ENCODE assay signal across 15 mouse cellular contexts in the genomic region with DNA sequence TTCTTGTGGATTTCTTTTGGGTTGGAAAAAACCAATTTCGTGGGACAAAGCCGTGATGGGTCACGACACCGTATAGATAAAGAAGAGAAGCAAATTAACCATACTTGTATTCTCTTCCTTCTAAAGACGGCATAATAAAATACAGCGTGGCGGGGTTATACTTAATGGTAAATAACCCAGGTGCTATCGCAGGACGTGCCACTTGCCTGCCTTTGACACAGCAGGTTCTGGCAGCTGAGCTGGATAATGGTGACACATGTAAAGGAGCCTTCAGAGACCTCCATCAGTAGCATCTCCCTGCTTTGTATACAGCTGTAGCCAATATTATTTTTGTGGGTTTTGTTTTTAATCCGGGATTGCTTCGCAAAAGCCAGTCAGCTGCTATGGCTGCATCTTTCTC. TPM values are rescaled to one million over a fixed set of nuclear protein-coding genes. Genes with fewer than 3 reads are reported as not detected.
DNase-seq lines count a peak whose midpoint lies in the region; ATAC-seq and TF ChIP-seq lines count a peak whose summit lies in the region.
"Had no signal": no experiment of that assay in that cellular context is flagged by ENCODE, and none has a peak within 500 bp of the region (broad histone marks: within the 10 kb centered on the region; RNA-seq: fewer than 3 reads in every experiment).

No protein-coding gene starts in this region.

- H3K4me3 ChIP-seq in forebrain, embryonic 12.5 days (replicated peaks), result no peak overlapping the region; the same call in 1 of the 2 replicates
- peak overlapping the region; percentile 15 for H3K4me3 ChIP-seq in hindbrain, embryonic 15.5 days
- no peak overlapping the region for H3K4me3 ChIP-seq in neural tube, embryonic 12.5 days
- H3K4me3 ChIP-seq: liver, embryonic 15.5 days had no signal

- peak; percentile 73 for ATAC-seq in forebrain, embryonic 12.5 days (ENCODE audit: low FRiP score)
- peak; percentile 32; the same call in 1 of the 2 replicates for ATAC-seq in hindbrain, embryonic 15.5 days (ENCODE audit: low FRiP score, low read depth)
- ATAC-seq in neural tube, embryonic 12.5 days (ENCODE audit: low FRiP score, low read depth), result peak; percentile 85
- ATAC-seq: Patski had no signal

- no peaks in the 10 kb centered on the region for H3K9me3 ChIP-seq in forebrain, embryonic 12.5 days
- H3K9me3 ChIP-seq in hindbrain, embryonic 15.5 days, result no peaks in the 10 kb centered on the region
- H3K9me3 ChIP-seq in neural tube, embryonic 12.5 days, result no peaks in the 10 kb centered on the region
- H3K9me3 ChIP-seq: liver, embryonic 15.5 days had no signal

- peak overlapping the region; percentile 85 for H3K27ac ChIP-seq in forebrain, embryonic 12.5 days
- peak overlapping the region; percentile 72 for H3K27ac ChIP-seq in hindbrain, embryonic 15.5 days (replicated peaks)
- no peak overlapping the region for H3K27ac ChIP-seq in neural tube, embryonic 12.5 days
- H3K27ac ChIP-seq: liver, embryonic 15.5 days had no signal

- H3K27me3 ChIP-seq in forebrain, embryonic 12.5 days, result peaks cover 53% of the 10 kb centered on the region
- H3K27me3 ChIP-seq in hindbrain, embryonic 15.5 days, result no peaks in the 10 kb centered on the region
- H3K27me3 ChIP-seq in neural tube, embryonic 12.5 days (replicated peaks), result no peaks in the 10 kb centered on the region
- H3K27me3 ChIP-seq: CH12.LX; liver, embryonic 15.5 days; Patski had no signal

- intact Hi-C loops in heart, postnatal 10 days (cut with DNase I), result no loop called here

- DNase-seq in brain, embryonic 14.5 days (ENCODE audit: low read depth), result peak; percentile 88
- DNase-seq in testis, postnatal 14 days (ENCODE audit: low spot score), result no peak
- DNase-seq in heart, postnatal 10 days, result no peak
- no peak for DNase-seq in lung, postnatal 4 days
- DNase-seq: adrenal gland, adult 2 months; cerebellum, postnatal 36 days; heart, adult 11 months; kidney, adult 11 months; kidney, postnatal 4 days had no signal

- peaks cover 45% of the 10 kb centered on the region for H3K4me1 ChIP-seq in forebrain, embryonic 12.5 days
- peaks cover 22% of the 10 kb centered on the region for H3K4me1 ChIP-seq in hindbrain, embryonic 15.5 days (replicated peaks)
- peaks cover 7% of the 10 kb centered on the region for H3K4me1 ChIP-seq in neural tube, embryonic 12.5 days
- H3K4me1 ChIP-seq: liver, embryonic 15.5 days had no signal

- H3K9ac ChIP-seq in forebrain, embryonic 12.5 days, result no peak overlapping the region
- no peak overlapping the region for H3K9ac ChIP-seq in hindbrain, embryonic 15.5 days
- no peak overlapping the region for H3K9ac ChIP-seq in neural tube, embryonic 12.5 days
- H3K9ac ChIP-seq: liver, embryonic 15.5 days had no signal

- H3K4me2 ChIP-seq in forebrain, embryonic 12.5 days, result peak overlapping the region; percentile 4
- peak overlapping the region; percentile 53 for H3K4me2 ChIP-seq in hindbrain, embryonic 15.5 days
- H3K4me2 ChIP-seq in neural tube, embryonic 12.5 days (replicated peaks), result peak overlapping the region; percentile 37
- H3K4me2 ChIP-seq: liver, embryonic 15.5 days had no signal

- no peak for TF ChIP-seq CTCF in brain, embryonic 14.5 days (IDR thresholded peaks at IDR 0.05; ENCODE audit: borderline replicate concordance, extremely low read depth, insufficient read depth, insufficient read length)

- no peaks in the 10 kb centered on the region for H3K36me3 ChIP-seq in forebrain, embryonic 12.5 days (replicated peaks)
- H3K36me3 ChIP-seq in hindbrain, embryonic 15.5 days, result no peaks in the 10 kb centered on the region
- no peaks in the 10 kb centered on the region for H3K36me3 ChIP-seq in neural tube, embryonic 12.5 days
- H3K36me3 ChIP-seq: liver, embryonic 15.5 days had no signal

- TF ChIP-seq POLR2A in brain, embryonic 14.5 days (IDR thresholded peaks at IDR 0.05; ENCODE audit: borderline replicate concordance, extremely low read depth, insufficient read depth, insufficient read length, poor library complexity, severe bottlenecking), result no peak

- 24% methylated on average over 11 of the region's 11 CpGs for WGBS in forebrain, embryonic 12.5 days
- WGBS in hindbrain, embryonic 15.5 days, result 26% methylated on average over 11 of the region's 11 CpGs
- 41% methylated on average over 11 of the region's 11 CpGs for WGBS in neural tube, embryonic 12.5 days

RNA-seq across cellular contexts. Expression of a gene that starts 48.7 kb away (rescaled TPM):
- 48.7 and 107 TPM in 2 replicates for polyA plus RNA-seq in brain, embryonic 14.5 days (2012; rRNA removed)
- 228 and 252 TPM in 2 replicates for polyA plus RNA-seq in forebrain, embryonic 12.5 days (2016; fragmentation: Nextera tagmentation; extraction: Ambion mirVana)
- polyA plus RNA-seq in hindbrain, embryonic 15.5 days (2015; fragmentation: Nextera tagmentation; extraction: Ambion mirVana), result 22.5 and 24.3 TPM in 2 replicates
- polyA plus RNA-seq in neural tube, embryonic 12.5 days (2016; fragmentation: Nextera tagmentation; extraction: Ambion mirVana), result 102 and 109 TPM in 2 replicates
- 10 to 100 TPM in 1 of 2 experiments, 1 to 10 TPM in 1; 6.7 to 10.6 TPM for total RNA-seq in heart, postnatal 10 days (2021)

Comparison
In these comparisons a context has a peak if more than half of its experiments do, and no peak if none do; other contexts are left out.
1. ATAC-seq: peak in every context shown above with its lines; median percentile 85 in neural tube, embryonic 12.5 days; 73 in forebrain, embryonic 12.5 days; 32 in hindbrain, embryonic 15.5 days.